Mouse (Mus musculus): Measurements from ENCODE around the gene Aldh3b2. TPM values are rescaled to one million over a fixed set of nuclear protein-coding genes. Genes with fewer than 3 reads are reported as not detected.
"Not testable (repeated sequence)": the region's sequence is repeated elsewhere in the genome, so short reads cannot be mapped to it uniquely, and the experiment has no call there.

Gene Aldh3b2
- total RNA-seq, 1 experiment from 2014 or later, result 11.6 TPM

DNA sequence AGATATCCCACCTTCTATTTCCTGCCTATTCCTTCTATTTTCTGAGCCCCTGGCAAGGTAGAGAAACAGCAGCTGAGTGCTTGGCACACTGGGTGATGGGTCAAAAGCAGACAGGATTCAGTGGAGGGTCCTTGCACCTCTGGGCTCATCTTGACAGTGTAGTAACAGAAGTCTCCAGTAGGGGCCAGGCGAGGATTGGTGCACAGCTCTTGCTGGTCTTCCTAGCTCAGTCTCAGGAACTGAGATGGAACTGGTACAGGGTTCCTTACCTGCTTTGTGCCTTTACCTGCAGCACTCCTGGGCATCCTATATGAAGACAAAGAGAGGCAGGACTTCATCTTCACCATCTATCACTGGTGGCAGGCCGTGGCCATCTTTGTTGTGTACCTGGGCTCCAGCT, 25.4 kb upstream of the Aldh3b2 start:
- DNase-seq, result peak; percentile 82

DNA sequence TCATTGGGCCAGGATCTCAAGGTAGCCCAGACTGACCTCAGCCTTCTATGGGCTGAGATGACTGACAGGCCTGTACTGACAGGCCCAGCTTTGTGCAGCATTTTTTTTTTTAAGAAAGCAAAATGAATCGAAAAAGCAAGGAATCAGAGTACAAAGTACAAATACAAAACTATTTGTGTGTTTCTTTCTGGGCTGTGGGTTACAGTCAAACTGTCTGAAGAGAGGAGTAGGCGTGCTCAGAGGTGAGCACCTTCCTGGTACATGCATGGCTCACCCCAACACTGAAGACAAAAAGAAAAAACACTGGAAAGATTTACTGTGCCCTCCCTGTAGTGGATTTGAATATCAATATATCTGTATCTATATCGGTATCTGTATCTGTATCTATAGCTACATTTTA, 24.3 kb upstream of the Aldh3b2 start:
- DNase-seq, result no peak

DNA sequence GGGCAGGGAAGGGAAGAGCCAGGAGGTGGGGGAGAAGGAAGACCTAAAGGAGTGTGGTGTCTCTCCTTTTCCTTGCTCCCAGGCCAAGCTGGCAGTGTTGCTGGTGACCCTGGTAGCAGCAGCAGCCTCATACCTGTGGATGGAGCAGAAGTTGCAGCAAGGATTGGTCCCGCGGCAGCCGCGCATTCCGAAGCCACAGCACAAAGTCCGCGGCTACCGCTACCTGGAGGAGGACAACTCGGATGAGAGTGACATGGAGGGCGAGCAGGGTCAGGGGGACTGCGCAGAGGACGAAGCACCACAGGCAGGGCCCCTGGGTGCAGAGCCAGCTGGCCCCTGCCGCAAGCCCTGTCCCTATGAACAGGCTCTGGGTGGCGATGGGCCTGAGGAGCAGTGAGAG, 23.6 kb upstream of the Aldh3b2 start:
- no peak for DNase-seq

DNA sequence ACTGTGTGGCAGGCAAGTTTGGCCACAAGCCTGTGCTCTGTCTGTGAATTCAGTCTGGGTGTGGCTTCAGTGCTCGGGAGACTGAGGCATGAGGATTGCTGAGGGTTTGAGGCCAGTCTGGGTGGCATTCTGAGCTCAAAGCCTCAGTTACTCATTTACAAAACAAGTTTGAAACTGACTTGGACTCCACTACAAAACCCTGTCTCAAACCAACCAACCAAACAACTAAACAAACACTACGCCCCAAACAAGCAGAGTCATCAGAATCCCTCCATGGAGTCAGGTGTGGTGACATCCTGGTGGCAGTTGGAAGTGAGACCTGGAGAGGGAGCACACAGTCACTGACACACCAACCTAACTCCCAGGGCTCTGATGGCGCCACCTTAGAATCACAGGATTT, 21.8 kb upstream of the Aldh3b2 start:
- no peak for DNase-seq

DNA sequence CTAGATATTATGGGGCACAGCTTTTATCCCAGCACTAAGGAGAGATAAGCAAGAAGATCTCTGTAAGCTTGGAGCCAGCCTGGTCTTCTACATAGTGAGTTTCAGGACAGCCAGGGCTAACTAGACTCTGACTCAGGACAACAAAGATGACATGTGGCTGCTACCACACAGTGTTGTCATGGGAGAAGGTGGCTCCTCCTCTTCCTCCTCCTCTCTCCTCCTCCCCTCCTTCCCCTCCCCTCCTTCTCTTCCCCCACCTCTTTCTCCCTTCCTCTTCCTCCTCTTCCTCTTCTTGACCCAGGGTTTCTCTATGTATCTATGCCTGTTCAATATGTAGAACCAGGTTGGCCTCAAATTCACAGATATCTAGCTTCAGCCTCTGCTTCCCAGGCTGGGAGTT, 20.7 kb upstream of the Aldh3b2 start:
- DNase-seq, result no peak

DNA sequence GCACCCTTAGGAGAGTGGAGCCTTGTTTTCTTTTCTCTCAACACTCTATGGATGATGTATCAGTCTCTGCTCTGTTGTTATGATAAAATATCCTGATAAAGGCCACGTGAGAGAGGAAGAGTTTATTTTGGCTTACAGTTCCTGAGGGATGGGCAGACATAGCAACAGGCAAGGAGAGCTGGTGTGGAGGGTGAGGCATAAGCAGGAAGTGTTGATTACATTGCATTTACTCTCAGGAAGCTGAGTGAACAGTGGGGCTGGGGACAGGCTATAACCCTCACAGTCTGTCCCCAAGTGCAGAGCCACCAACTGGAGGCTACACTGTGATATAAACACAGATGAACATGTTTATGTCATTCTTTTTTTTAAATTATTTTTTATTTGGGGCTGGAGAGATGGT, 20.0 kb upstream of the Aldh3b2 start:
- no peak for DNase-seq

DNA sequence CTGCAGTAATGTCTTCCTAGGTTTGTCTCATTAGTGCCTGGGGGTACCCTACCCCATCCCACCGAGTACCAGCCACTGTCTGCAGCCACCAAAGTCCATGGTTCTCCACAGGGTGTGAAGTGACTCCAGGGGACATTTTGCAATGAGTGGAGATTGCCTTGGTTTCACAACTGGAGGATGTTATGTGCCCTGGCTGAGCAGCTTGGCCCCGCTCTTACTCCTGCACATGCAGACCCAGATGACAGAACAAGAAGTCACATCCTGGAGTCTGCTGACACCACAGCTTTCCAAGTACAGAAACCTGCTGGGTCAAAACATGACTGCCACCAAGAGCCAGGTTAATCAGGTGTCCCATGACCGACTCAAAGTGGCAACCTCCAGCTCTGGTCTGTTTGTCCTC, 17.1 kb upstream of the Aldh3b2 start:
- DNase-seq, result peak; percentile 50

DNA sequence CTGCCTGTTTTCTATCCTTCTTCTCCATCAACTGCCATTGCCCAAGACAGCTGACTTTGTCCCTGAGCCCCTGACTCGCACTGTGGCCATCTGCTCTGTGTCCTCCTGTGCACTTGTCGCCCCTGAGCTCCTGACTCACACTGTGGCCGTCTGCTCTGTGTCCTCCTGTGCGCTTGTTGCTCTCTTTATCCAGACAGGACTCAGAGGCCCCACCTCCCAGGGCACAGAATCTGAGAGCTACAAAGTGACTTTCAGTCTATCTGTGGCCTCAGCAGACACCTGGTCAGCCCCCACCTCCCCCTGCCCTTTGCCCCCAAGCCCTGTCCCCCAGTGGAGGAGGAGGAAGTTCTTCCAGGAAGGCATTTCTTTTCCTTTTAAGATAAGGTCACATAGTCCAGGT, 16.3 kb upstream of the Aldh3b2 start:
- DNase-seq, result peak; percentile 60

DNA sequence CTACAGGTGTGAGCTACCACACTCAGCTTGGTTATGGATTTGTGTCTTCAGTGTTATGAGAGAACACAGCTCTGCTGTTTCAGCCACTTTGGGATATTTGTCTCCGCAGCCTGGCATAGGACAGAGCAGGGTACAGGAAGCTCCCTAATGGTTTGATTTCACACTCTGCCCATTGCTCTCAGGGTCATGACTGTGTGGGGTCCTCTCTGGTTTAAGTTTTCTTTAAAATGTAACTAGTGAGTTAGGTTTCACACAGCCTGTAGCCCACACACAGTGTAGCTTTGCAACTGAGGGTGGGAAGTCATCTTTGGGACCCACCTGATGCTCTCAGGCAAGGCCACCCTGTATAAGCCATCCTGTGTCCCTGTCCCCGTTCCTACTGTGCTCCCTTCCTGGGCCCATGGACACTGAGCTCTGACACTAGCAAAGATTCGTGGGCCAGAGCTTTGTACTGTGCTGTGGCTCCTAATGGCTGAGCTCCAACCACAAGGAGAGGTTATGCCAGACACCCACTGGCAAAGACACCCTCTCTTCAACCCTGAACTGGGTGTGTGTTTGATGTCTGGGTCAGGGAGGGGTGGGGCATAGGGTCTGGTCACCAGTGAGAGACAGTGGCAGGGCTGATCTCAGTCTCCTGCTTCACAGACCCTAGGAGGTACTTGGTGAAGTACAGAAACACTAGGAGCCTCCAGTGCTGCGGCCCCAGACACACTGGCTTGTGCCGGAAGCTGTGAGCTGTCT, 14.7 kb upstream of the Aldh3b2 start:
- not testable (repeated sequence) for DNase-seq

DNA sequence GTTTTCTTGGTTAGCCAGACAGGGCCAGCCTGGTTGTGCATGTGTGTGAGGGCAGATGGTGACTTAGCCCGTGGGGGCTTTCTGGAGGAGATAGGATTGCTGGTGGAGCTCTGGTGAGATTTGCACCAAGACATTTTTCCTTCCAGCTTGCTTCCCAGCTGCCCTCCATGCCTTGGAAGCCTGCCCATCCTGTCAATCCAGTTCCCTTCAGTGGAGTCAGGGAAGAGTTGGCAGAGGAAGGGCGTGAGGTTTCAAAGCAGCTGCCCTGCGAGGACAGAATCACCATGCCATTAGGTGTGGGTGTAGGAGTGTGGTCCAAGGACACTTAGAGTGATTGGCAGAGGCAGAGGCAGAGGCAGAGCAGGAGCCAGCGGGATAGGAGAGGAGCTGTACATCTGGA, 13.7 kb upstream of the Aldh3b2 start, which contains the start of gene Aldh3b3:
TSS of gene Aldh3b3 (plus strand) at position 176 of the 400 bp plus-strand sequence.
- peak; percentile 53 for DNase-seq

DNA sequence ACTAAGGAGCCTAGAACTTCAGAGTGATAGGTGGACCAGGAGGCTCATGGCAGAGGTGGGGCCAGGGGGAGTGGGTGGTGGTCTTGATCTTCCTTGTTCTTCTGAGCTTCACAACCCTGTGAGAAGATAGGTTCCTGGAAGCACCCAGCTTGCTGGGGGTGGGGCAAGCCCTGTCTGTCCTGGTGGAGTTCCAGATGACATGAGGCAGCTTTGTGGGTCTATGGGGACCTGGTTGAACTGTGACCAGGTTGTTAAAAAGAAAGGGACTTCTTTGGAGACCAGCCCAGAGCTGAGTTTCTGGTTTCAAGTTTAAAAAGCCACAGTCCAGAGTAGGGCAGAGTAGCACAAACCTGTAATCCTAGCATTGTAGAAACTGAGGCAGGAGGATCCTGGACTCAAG, 13.1 kb upstream of the Aldh3b2 start:
- peak; percentile 51 for DNase-seq

DNA sequence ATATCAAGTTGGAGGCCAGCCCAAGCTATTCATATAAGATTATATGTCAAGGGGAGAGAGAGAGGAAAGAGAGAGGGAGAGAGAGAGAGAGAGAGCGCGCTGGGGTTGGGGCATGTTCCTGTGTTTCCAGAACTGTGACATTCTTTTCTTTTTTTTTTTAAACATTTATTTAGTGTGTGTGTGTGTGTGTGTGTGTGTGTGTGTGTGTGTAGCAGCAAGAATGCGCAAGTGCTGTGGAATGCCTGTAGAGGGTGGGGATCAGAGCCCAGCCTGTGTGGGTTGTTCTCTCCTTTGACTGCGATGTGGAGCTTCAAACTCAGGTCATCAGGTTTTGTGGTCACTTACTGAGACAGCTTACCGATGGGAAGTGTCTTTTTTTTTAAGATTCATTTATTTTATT, 11.9 kb upstream of the Aldh3b2 start:
- DNase-seq, result no peak

DNA sequence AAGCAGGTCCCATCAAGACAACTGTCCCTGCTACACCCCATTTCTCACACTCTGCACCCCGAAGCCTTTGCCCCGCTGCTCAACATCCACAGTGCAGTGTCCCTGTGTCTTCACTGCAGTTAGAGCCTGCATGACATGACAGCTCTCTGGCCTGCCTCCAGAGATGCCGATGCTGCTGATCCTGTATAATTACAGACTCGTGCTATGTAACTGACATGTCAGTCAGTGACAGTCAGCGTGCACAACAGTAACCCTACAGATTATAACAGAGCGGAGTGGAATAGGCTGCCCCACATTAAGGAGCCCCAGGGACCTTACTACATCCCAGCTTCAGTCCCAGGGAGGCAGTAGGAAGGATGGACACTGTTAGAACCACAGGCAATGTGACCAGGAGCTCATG, 10.3 kb upstream of the Aldh3b2 start:
- not testable (repeated sequence) for DNase-seq

DNA sequence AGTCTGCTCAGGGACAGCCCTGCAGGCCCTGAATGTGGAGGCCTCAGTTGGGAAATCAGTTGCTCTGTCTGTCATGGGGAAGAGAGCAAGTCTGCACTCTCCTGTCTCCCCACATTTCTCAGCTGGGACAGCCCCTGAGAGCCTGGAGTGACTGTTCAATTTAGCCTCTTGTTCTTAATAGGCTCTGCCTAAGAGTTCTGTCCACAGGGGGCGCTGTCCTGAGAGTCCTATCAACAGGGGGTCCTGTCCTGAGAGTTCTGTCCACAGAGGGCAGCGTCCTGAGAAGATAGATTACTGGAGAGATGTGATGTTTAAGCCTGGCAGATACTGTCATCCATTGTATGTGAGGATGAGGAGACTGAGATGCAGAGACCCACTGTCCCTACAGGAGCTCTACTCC, 9.7 kb upstream of the Aldh3b2 start:
- DNase-seq, result peak; percentile 66

DNA sequence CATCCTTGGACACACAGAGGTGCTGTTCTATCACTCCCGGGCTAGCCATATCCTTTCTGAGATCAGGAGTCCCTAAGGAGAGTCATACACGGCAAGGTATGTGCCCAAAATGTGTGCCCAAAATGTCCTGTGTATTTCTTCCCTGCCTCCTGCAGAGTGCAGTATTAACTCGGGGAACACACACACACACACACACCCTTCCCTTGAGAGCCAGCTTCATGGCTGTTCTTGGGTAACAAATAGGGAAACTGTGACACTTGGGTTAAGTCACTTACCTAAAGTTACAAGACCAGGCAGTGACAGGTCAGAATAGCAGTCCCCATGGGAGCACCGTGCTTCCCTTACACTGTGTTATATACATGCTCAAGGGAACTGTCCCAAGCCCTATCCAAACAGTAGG, 8.1 kb upstream of the Aldh3b2 start:
- DNase-seq, result no peak

DNA sequence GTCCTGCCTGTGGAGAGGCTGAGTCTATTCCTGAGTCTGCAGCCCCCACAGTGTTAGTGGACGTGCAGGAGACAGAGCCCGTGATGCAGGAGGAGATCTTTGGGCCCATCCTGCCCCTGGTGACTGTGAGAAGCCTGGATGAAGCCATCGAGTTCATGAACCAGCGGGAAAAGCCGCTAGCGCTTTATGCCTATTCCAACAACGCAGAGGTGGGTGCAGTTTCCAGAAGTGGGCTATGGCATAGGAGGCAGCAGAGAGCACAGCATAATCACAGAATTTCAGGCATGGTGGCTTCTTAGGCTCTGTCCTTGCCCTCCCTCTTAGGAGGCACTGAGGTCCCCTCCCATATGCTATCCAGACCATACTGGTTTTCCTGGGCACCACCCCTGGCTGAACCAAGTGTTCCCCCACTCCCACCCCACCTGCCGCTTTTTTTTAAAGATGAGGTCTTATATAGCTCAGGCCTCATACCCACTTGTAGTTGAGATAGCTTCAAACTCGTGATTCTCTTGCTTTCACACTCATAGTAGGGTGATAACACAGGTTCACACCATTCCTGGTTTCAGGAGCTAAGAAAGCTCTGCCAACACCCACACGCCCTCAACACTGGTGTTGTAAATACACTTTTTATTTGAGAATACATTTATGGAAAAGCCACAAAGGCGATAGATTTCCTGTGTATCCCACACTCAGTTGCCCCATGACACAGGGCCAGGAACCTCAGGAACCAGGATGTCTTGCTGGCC, 5.6 kb upstream of the Aldh3b2 start:
- no peak for DNase-seq

DNA sequence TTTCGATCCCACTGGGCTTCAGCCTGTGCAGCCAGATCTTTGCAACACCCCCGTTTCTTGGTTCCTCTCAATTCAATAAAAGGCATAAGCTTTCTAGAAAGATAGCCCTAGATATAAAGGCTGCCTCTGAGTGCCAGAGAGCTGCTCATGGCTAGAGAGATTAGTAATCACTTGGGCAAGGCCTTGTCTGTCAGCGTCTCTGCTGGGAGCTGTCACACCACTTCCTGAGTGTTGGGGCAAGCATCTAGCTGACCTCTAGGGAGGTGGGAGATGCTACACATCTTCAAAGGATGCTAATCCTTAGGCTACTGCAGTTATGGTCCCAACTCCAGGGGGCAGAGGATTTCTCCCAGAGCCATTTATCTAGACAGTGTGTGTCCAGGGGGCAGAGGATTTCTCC, 4.9 kb upstream of the Aldh3b2 start:
- DNase-seq, result no peak

DNA sequence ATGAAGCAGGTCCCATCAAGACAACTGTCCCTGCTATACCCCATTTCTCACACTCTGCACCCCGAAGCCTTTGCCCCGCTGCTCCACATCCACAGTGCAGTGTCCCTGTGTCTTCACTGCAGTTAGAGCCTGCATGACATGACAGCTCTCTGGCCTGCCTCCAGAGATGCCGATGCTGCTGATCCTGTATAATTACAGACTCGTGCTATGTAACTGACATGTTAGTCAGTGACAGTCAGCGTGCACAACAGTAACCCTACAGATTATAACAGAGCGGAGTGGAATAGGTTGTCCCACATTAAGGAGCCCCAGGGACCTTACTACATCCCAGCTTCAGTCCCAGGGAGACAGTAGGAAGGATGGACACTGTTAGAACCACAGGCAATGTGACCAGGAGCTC, 2.5 kb downstream of the Aldh3b2 start:
- not testable (repeated sequence) for DNase-seq

DNA sequence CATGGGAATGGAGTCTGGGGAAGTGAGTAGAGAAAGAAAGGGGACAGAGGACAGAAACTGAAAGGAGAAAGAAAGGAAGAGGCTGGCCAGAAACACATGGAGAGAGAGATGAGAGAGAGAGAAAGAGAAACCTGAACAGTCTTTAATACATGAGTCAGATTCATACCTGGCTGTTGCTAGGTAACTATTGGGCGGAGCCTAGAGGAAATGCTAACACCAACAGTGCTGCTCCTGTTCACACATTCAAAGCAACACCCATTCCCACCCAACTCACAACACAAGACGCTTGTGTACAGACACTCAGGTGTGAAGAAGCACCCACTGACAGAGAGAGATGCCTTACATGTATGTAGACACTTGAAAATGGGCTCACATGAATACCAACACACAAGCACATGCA, 3.7 kb downstream of the Aldh3b2 start:
- no peak for DNase-seq

DNA sequence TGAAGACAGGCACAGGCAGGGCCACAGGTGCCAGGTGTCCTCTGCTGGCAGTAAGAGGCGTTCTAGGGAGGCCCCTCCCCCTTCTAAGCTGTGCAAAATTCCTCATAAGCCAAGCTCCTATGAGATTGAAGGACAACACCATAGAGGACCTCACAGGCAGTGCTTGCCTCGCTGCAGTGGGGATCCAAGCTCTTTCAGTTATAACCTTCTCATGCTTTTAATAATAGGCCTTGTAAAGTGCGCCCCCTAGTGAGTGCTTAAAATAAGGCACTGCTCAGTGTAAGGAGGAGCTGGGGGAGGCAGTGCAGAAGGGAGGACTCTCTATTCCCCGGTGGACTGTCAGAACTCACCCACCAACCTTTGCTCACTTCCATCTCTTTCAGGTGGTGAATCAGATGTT, 8.2 kb downstream of the Aldh3b2 start:
- peak; percentile 91 for DNase-seq

DNA sequence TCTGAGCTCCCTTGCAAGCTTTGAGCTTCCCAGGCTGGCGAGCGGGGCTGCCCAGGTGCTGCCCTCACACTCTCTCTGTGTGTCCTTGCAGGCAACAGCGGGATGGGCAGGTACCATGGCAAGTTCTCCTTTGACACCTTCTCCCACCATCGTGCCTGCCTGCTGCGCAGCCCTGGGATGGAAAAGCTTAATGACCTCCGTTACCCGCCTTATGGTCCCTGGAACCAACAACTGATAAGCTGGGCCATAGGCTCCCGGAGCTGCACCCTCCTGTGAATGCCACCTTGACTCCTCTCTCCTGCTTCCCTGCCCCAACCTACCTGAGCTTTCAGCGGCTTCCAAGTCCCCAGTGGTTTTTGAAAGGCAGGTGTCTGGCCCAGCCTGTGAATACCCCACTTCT, 8.8 kb downstream of the Aldh3b2 start:
- DNase-seq, result no peak

DNA sequence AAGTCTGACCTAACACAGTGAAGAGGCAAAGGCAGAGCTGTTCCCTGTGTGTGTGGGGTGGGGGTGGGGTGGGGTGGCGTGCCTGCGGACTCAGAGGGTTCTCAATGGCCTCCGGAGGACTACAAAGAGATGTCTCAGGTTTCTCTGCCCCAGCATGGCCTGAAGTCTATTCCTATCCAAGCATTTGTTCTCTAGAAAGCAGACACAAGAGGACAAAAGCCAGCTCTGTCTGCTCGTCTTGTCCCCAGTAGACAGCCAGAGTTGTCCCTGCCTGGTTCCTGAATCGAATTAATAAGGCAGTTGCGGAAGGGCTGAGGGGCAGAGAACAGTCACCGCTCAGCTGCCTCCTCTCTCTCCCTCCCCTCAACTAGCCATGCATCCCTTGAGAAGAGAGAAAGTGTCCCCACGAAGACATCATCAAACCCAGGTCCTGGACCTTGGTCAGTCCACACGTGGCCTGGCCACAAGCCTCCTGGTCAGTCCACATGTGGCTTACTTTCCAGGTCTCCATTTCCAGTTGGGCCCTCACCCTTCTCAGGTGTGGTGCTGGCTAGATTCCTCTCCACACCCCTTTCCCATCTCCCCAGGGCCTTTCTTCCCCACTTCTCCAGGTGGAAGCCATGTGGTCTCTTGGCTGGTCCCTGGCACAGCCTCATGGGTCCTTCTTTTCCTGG, 11.5 kb downstream of the Aldh3b2 start:
- DNase-seq, result no peak

DNA sequence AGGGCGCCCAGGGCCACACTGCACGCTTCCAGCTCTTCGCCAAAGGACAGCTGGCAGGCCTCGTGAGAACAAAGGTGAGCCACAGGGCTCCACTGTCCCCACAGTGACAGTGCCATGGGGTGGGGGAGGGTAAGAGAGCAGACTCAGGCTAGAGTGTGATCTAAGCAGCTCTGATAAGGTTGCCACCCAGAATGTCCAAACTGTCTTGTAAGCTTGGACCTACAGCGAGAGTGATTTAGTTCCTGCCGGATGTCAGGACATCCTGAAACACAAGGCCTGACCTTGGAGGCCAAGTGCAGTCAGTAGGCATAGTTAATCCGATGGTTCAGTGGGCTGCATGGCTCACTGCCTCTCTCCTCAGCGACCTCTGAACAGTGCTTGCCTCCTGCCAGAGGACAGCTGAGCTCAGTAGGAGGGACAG, 13.1 kb downstream of the Aldh3b2 start:
- DNase-seq, result peak; percentile 89
